18 mouse cellular contexts compared by ENCODE assay signal in genomic region chr12:56528881-56529681, GRCm38 (mm10). TPM values are rescaled to one million over a fixed set of nuclear protein-coding genes. Genes with fewer than 3 reads are reported as not detected.
DNase-seq lines count a peak whose midpoint lies in the region; ATAC-seq and TF ChIP-seq lines count a peak whose summit lies in the region.
"Had no signal": no experiment of that assay in that cellular context is flagged by ENCODE, and none has a peak within 500 bp of the region (broad histone marks: within the 10 kb centered on the region; RNA-seq: fewer than 3 reads in every experiment).

No protein-coding gene starts in this region.

- peaks cover 24% of the 10 kb centered on the region for H3K4me1 ChIP-seq in E14TG2a.4 (replicated peaks; ENCODE audit: low read depth, low read length)
- peaks cover 6% of the 10 kb centered on the region; the same call in 1 of the 2 replicates for H3K4me1 ChIP-seq in forebrain, embryonic 16.5 days (replicated peaks; ENCODE audit: control insufficient read depth, insufficient read depth, low read length)
- H3K4me1 ChIP-seq: liver, embryonic 15.5 days had no signal

- peak overlapping the region; percentile 37 for H3K4me3 ChIP-seq in E14TG2a.4 (replicated peaks; ENCODE audit: low read length)
- H3K4me3 ChIP-seq in forebrain, embryonic 16.5 days (replicated peaks; ENCODE audit: low read length): peak overlapping the region; percentile 4; the same call in 1 of the 2 replicates
- H3K4me3 ChIP-seq: embryonic facial prominence, embryonic 13.5 days; layer of hippocampus, adult 2 months; liver, embryonic 15.5 days had no signal

- H3K27me3 ChIP-seq in E14TG2a.4 (ENCODE audit: insufficient read depth, low read length): peaks cover 93% of the 10 kb centered on the region
- H3K27me3 ChIP-seq in forebrain, embryonic 16.5 days (replicated peaks; ENCODE audit: control insufficient read depth, insufficient read depth, low read length): peaks cover 89% of the 10 kb centered on the region

- peak overlapping the region; percentile 10 for H3K4me2 ChIP-seq in forebrain, embryonic 16.5 days (ENCODE audit: low read length)
- H3K4me2 ChIP-seq: embryonic facial prominence, embryonic 13.5 days; liver, embryonic 15.5 days had no signal

- TF ChIP-seq CTCF in E14TG2a.4 (conservative IDR thresholded peaks at IDR 0.05; ENCODE audit: low read length): no peak

- 1% methylated on average over 36 of the region's 36 CpGs for WGBS in forebrain, embryonic 16.5 days

- ATAC-seq in forebrain, embryonic 16.5 days: no peak

- no peaks in the 10 kb centered on the region for H3K36me3 ChIP-seq in E14TG2a.4 (ENCODE audit: insufficient read depth, low read length)
- H3K36me3 ChIP-seq in forebrain, embryonic 16.5 days (ENCODE audit: control insufficient read depth, insufficient read depth): no peaks in the 10 kb centered on the region
- H3K36me3 ChIP-seq: embryonic facial prominence, embryonic 13.5 days; liver, embryonic 15.5 days had no signal

- DNase-seq in embryo, embryonic 10.5 days (ENCODE audit: low spot score): peak; percentile 30
- DNase-seq in lung, postnatal 14 days: peak; percentile 65
- DNase-seq in gastrocnemius, postnatal 10 days: no peak
- DNase-seq in spleen, adult 12 weeks (ENCODE audit: low spot score): no peak
- DNase-seq in layer of hippocampus, adult 11-12 months (ENCODE audit: low spot score): no peak
- no peak for DNase-seq in urinary bladder, postnatal 14 days (ENCODE audit: low spot score)
- DNase-seq: cerebellum, adult 8-10 months; heart, adult 18-20 months; heart, postnatal 36 days; kidney, adult 11 months had no signal

- no peak overlapping the region for H3K27ac ChIP-seq in forebrain, embryonic 16.5 days (ENCODE audit: low read length)
- H3K27ac ChIP-seq: embryonic facial prominence, embryonic 13.5 days; layer of hippocampus, adult 2 months; liver, embryonic 15.5 days; stomach, postnatal 0 days had no signal

- no peak overlapping the region for H3K9ac ChIP-seq in forebrain, embryonic 16.5 days (replicated peaks; ENCODE audit: low read depth, low read length)
- H3K9ac ChIP-seq: embryonic facial prominence, embryonic 13.5 days; liver, embryonic 15.5 days had no signal

- peaks cover 12% of the 10 kb centered on the region for H3K9me3 ChIP-seq in E14TG2a.4 (ENCODE audit: low read length)
- no peaks in the 10 kb centered on the region for H3K9me3 ChIP-seq in forebrain, embryonic 16.5 days (ENCODE audit: control insufficient read depth, low read length)
- H3K9me3 ChIP-seq: embryonic facial prominence, embryonic 13.5 days; liver, embryonic 15.5 days had no signal

RNA-seq across cellular contexts. Expression of gene Nkx2-1, which starts 7.6 kb away (rescaled TPM):
- 4.7 and 8.1 TPM in 2 replicates for polyA plus RNA-seq in forebrain, embryonic 16.5 days (2015; fragmentation: Nextera tagmentation; extraction: Ambion mirVana)
- not detected for total RNA-seq in gastrocnemius, postnatal 10 days (2021)
- total RNA-seq: heart, postnatal 36 days had no signal
- polyA plus RNA-seq: embryonic facial prominence, embryonic 13.5 days; liver, embryonic 15.5 days; small intestine, adult 2 months; stomach, postnatal 0 days; urinary bladder, adult 2 months had no signal

Comparison
In these comparisons a context has a peak if more than half of its experiments do, and no peak if none do; other contexts are left out.
1. DNase-seq: peak in embryo, embryonic 10.5 days (single experiment) and lung, postnatal 14 days (single experiment); none in gastrocnemius, postnatal 10 days (single experiment), spleen, adult 12 weeks (single experiment), layer of hippocampus, adult 11-12 months (single experiment) and urinary bladder, postnatal 14 days (single experiment).